Mouse (Mus musculus): ENCODE data around the gene Tada2a. TPM values are rescaled to one million over a fixed set of nuclear protein-coding genes. Genes with fewer than 3 reads are reported as not detected.

Gene Tada2a
- 26.2 and 33.0 TPM in 2 replicates for polyA plus RNA-seq (2011; ENCODE audit: insufficient read length, low read depth, missing spikeins)

DNA sequence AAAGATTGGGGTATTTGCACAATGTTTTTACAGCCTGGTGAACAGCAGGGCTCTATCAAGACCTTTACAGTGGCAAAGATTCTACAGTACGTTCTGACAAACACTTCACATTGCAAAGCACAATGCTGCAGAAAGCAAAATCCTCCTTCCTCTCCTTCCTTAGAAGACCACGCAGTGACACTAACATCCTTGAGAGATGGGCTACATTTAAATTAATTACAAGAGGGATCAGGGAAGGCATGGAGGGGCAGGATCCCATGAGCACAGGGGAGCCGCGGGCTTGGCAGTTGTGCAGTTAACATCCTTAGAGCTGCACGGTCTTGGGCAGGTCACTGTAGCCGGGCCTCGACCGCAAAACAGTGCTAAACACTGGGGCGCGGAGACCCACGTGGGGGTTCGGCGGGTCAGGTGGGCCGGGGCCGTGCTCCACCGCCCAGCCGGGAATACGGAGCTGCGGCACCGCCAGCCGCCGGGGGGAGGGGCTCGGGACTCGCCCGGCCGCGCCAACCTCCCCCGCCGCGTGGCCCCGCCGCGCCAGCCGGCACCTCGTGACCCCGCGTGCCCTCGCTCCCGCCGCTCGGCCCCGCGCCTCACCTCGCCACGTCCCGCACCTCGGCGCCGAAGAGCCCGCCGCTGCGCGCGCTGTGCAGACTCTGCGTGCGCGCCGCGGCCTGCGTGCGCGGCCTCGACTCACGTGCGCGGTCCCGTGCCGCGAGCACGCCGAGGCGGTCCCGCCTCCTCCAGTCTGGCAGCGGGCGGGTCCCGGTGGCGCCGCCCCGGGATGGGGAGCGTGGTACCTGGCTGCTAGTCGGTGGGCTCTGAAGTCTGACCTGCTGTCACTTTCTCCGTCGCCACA is at the start of gene Tada2a, which contains the start of gene Acaca:
Tada2a (minus strand) TSS at position 658 of the 856 bp plus-strand sequence.
Acaca (plus strand) TSS at position 730 of the 856 bp plus-strand sequence.
- peak within 1 kb of the TSS; percentile 100 for H3K4me3 ChIP-seq (ENCODE audit: insufficient read depth, low read length)
- TF ChIP-seq POLR2A (IDR thresholded peaks at IDR 0.05; ENCODE audit: low read depth, low read length): peak; percentile 75
- no peak for TF ChIP-seq CTCF (IDR thresholded peaks at IDR 0.05; ENCODE audit: borderline replicate concordance, insufficient read depth, low read length)
- no peaks in the 10 kb centered on the region for H3K4me1 ChIP-seq (ENCODE audit: control insufficient read depth, insufficient read depth, low read length)
- H3K27ac ChIP-seq (ENCODE audit: insufficient read depth, low read length): peak within 1 kb of the TSS; percentile 2; the same call in 1 of the 2 replicates

- H3K4me3 ChIP-seq (ENCODE audit: insufficient read depth, low read length): no peak overlapping the region
- peaks cover 7% of the 10 kb centered on the region; the same call in 1 of the 2 replicates for H3K4me1 ChIP-seq (ENCODE audit: control insufficient read depth, insufficient read depth, low read length)
- H3K27ac ChIP-seq (ENCODE audit: insufficient read depth, low read length): no peak overlapping the region
- no peak for TF ChIP-seq POLR2A (IDR thresholded peaks at IDR 0.05; ENCODE audit: low read depth, low read length)
- TF ChIP-seq CTCF (IDR thresholded peaks at IDR 0.05; ENCODE audit: borderline replicate concordance, insufficient read depth, low read length): no peak
Measured at GRCm38 (mm10) chr11:84178571-84178970, 49.2 kb upstream of the Tada2a start.

GRCm38 (mm10) chr11:84172539-84173435 is 43.4 kb upstream of the Tada2a start:
- TF ChIP-seq CTCF (IDR thresholded peaks at IDR 0.05; ENCODE audit: borderline replicate concordance, insufficient read depth, low read length) (no peak), POLR2A (IDR thresholded peaks at IDR 0.05; ENCODE audit: low read depth, low read length) (no peak)
- H3K4me3 ChIP-seq (ENCODE audit: insufficient read depth, low read length): no peak overlapping the region
- H3K27ac ChIP-seq (ENCODE audit: insufficient read depth, low read length): no peak overlapping the region
- no peaks in the 10 kb centered on the region for H3K4me1 ChIP-seq (ENCODE audit: control insufficient read depth, insufficient read depth, low read length)

DNA sequence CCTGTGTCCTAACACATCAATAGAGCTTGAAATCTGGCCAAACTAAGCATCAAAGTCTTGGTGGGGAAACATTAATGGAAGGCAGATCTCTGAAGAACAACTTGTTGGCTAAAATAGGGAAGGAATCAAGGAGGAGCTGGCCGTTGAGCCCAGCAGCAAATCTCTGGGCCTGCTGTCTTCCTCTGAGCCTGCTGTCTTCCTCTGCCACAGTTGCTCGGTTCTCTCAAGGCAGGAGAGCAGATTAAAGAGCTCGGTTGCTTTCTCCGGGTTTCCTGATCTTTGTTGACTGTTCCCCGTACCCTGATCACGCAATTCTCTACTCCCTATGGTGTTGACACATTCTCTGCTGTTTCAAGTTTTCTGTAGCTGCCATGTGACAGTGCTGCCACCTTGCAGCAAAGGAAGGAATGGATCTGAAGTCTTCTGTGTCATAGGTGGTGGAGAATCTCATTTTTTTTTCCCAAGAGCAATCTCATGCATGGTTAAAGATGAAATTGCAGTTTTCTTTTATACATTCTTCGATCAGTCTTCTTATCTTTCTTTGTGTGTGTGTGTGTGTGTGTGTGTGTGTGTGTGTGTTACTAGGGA is 39.4 kb upstream of the Tada2a start:
- Histone ChIP-seq H3K4me1 (ENCODE audit: control insufficient read depth, insufficient read depth, low read length) (no peaks in the 10 kb centered on the region), H3K4me3 (ENCODE audit: insufficient read depth, low read length) (no peak overlapping the region), H3K27ac (ENCODE audit: insufficient read depth, low read length) (no peak overlapping the region)
- TF ChIP-seq POLR2A (IDR thresholded peaks at IDR 0.05; ENCODE audit: low read depth, low read length): no peak
- peak; percentile 24; the same call in 1 of the 2 replicates for TF ChIP-seq CTCF (IDR thresholded peaks at IDR 0.05; ENCODE audit: borderline replicate concordance, insufficient read depth, low read length)

DNA sequence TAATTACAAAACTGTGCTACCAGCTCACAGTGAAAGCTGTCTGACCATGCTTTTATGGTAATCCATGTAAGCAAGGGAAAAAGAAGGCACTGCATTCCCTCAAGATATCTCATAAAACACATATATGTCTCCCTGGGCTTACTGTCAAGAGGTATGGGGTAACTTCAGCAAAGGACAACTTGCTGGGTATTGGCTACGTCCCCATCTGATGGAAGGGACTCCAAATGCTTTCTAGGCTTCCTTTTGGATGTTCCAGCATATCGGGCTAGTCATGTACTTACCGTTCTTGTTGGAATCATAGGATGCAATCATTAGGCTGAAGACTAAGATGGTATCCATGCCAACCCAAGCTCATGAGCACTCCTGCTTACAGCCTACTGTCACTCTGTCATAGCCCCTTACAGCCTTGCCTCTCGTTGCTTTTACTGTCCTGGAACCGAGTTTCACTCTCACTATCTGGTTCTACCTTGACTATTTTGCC is 37.7 kb upstream of the Tada2a start, which contains the start of gene Gm11437:
Gm11437 (minus strand) TSS at position 431 of the 481 bp plus-strand sequence.
- no peak within 1 kb of the TSS for H3K4me3 ChIP-seq (ENCODE audit: insufficient read depth, low read length)
- TF ChIP-seq CTCF (IDR thresholded peaks at IDR 0.05; ENCODE audit: borderline replicate concordance, insufficient read depth, low read length) (no peak), POLR2A (IDR thresholded peaks at IDR 0.05; ENCODE audit: low read depth, low read length) (no peak)

DNA sequence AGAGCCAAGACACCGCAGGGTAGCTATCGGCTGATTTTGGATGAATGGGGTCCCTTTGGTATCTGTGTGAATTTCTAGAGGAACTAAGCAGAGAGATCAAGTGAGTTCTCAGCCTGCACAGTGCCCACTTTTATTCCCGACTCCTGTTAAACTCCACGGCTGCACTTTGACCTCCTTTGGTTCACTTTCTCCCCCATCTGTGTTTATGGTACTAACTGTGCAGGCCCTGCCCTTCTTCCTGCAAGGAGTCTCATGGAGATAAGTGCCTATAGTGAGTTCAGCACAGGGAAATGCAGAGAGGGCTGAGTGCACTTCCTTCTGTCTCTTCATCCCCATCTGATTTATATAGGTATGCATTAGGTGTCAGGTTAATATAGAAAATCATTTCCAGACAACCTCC is 35.2 kb upstream of the Tada2a start:
- no peak overlapping the region for H3K4me3 ChIP-seq (ENCODE audit: insufficient read depth, low read length)
- peaks cover 4% of the 10 kb centered on the region; the same call in 1 of the 2 replicates for H3K4me1 ChIP-seq (ENCODE audit: control insufficient read depth, insufficient read depth, low read length)
- TF ChIP-seq POLR2A (IDR thresholded peaks at IDR 0.05; ENCODE audit: low read depth, low read length): no peak
- no peak for TF ChIP-seq CTCF (IDR thresholded peaks at IDR 0.05; ENCODE audit: borderline replicate concordance, insufficient read depth, low read length)
- H3K27ac ChIP-seq (ENCODE audit: insufficient read depth, low read length): no peak overlapping the region

More for the DNA sequence above, 37.7 kb upstream of the Tada2a start, which contains the start of gene Gm11437:
- Histone ChIP-seq H3K27ac (ENCODE audit: insufficient read depth, low read length) (no peak within 1 kb of the TSS), H3K4me1 (ENCODE audit: control insufficient read depth, insufficient read depth, low read length) (no peaks in the 10 kb centered on the region)

- TF ChIP-seq POLR2A (IDR thresholded peaks at IDR 0.05; ENCODE audit: low read depth, low read length) (no peak), CTCF (IDR thresholded peaks at IDR 0.05; ENCODE audit: borderline replicate concordance, insufficient read depth, low read length) (no peak)
Measured at GRCm38 (mm10) chr11:84164123-84164522, 34.7 kb upstream of the Tada2a start.

DNA sequence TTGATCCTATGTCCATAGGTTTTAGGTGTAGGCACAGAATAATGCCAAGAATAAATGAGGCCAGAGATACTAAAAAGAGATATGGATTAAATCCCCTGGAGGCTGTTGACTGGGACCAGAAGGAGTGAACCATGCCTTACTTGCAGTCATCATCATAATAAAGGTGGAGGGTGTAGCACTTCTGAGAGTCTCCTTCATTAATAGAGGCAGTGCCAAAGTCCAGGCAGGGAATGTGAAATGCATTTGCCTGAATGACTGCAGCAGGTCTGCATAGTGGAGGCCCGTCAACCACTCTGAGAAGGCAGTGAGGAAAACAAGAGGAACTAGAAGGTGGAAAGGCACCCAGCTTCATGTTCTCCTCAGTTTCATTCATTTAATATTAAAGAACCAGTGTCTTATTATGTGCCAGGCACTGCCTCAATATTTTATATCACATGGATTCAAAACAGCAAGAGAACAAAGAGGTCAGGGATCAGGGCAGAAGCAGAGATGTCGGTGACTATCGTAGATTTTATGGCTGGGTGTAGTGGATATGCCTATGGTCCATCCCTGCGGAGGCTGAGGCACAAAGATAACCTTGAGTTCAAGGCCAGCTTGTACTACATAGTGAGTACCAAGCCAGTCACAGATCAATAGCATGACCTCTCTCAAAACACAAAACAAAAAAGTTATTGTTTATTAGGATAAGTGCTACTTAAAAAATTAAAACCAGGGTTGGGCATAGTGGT is 27.3 kb upstream of the Tada2a start:
- H3K27ac ChIP-seq (ENCODE audit: insufficient read depth, low read length): no peak overlapping the region
- TF ChIP-seq CTCF (IDR thresholded peaks at IDR 0.05; ENCODE audit: borderline replicate concordance, insufficient read depth, low read length) (no peak), POLR2A (IDR thresholded peaks at IDR 0.05; ENCODE audit: low read depth, low read length) (no peak)
- no peak overlapping the region for H3K4me3 ChIP-seq (ENCODE audit: insufficient read depth, low read length)
- peaks cover 4% of the 10 kb centered on the region; the same call in 1 of the 2 replicates for H3K4me1 ChIP-seq (ENCODE audit: control insufficient read depth, insufficient read depth, low read length)

More at GRCm38 (mm10) chr11:84164123-84164522, 34.7 kb upstream of the Tada2a start:
- Histone ChIP-seq H3K4me3 (ENCODE audit: insufficient read depth, low read length) (no peak overlapping the region), H3K4me1 (ENCODE audit: control insufficient read depth, insufficient read depth, low read length) (peaks cover 4% of the 10 kb centered on the region; the same call in 1 of the 2 replicates), H3K27ac (ENCODE audit: insufficient read depth, low read length) (no peak overlapping the region)

All from embryonic fibroblast, embryonic 13.5 days (primary cell).